Mouse (Mus musculus) kidney, postnatal 0 days (tissue): Measurements from ENCODE around the gene Trim7. TPM values are rescaled to one million over a fixed set of nuclear protein-coding genes. Genes with fewer than 3 reads are reported as not detected.
"Not testable (repeated sequence)": the region's sequence is repeated elsewhere in the genome, so short reads cannot be mapped to it uniquely, and the experiment has no call there.

Experiments
- ATAC-seq: fragments of 200-750 bp; cut with Nextera tagmentation; replicated peaks from 2 replicates; pipeline ENCODE4 v1.8.0; 2017; ENCODE audit warnings: low read depth, moderate number of reproducible peaks, moderate TSS enrichment, moderate library complexity; ENCODE audit not compliant: low FRiP score
- DNase-seq: peaks from one replicate; pipeline ENCODE4 v3.0.0-alpha.2; 2016; ENCODE audit warnings: low spot score
- H3K27ac ChIP-seq: fragments of 300-500 bp; sonication (generic); 2 replicates; pipeline ENCODE4 v1.5.1; 2014; ENCODE audit warnings: mild to moderate bottlenecking
- H3K27me3 ChIP-seq: fragments of 300-500 bp; sonication (generic); 2 replicates; pipeline ENCODE4 v1.6.1; 2014; ENCODE audit warnings: low read length, mixed read lengths; ENCODE audit not compliant: insufficient read depth
- H3K36me3 ChIP-seq: fragments of 300-500 bp; sonication (generic); 2 replicates; pipeline ENCODE4 v1.6.1; 2014; ENCODE audit warnings: low read length, mixed read lengths; ENCODE audit not compliant: insufficient read depth
- H3K4me1 ChIP-seq: fragments of 300-500 bp; sonication (generic); replicated peaks from 2 replicates; pipeline ENCODE4 v1.6.1; 2014; ENCODE audit warnings: antibody characterized with exemption, low read length, mixed read lengths; ENCODE audit not compliant: insufficient read depth
- H3K4me2 ChIP-seq: fragments of 300-500 bp; sonication (generic); 2 replicates; pipeline ENCODE4 v1.6.1; 2014; ENCODE audit warnings: mild to moderate bottlenecking, low read length, moderate library complexity, mixed read lengths
- H3K4me3 ChIP-seq: fragments of 300-500 bp; sonication (generic); replicated peaks from 2 replicates; pipeline ENCODE4 v1.5.1; 2014; ENCODE audit warnings: low read depth, low read length
- H3K9ac ChIP-seq: fragments of 300-500 bp; sonication (generic); 2 replicates; pipeline ENCODE4 v1.6.1; 2014; ENCODE audit warnings: low read depth, low read length
- H3K9me3 ChIP-seq: fragments of 300-500 bp; sonication (generic); replicated peaks from 2 replicates; pipeline ENCODE4 v1.6.1; 2016; ENCODE audit warnings: low read length, inconsistent platforms, mixed read lengths
- CTCF ChIP-seq: IDR thresholded peaks from 2 replicates; pipeline ENCODE4 v1.5.1; 2016; ENCODE audit warnings: antibody characterized with exemption, low read depth, mild to moderate bottlenecking, moderate library complexity
- WGBS: fragments of 180-500 bp; shearing (Covaris S2); extraction: QIAGEN DNeasy Blood & Tissue Kit; methylation state at CpG from one replicate; pipeline ENCODE4 v1.1.7; 2014; 5-methylcytosine and 5-hydroxymethylcytosine counted together
- polyA plus RNA-seq: library from polyadenylated mRNA; unstranded; fragments of >200 nt; fragmentation: Nextera tagmentation; extraction: Ambion mirVana; gene quantifications from 2 replicates; pipeline ENCODE4 v1.2.1, GENCODE M21; 2015

Gene Trim7
- 10.2 and 10.5 TPM in 2 replicates for polyA plus RNA-seq

- peak; percentile 7; the same call in 1 of the 2 replicates for TF ChIP-seq CTCF
- under 1% methylated on average over 44 of the region's 92 CpGs for WGBS
- H3K4me1 ChIP-seq, H3K9me3 ChIP-seq, H3K27me3 ChIP-seq, H3K36me3 ChIP-seq, DNase-seq: not testable (repeated sequence)
- peak within 1 kb of the TSS; percentile 82 for H3K27ac ChIP-seq
- H3K4me2 ChIP-seq, result peak within 1 kb of the TSS; percentile 70
- H3K9ac ChIP-seq, result peak within 1 kb of the TSS; percentile 40; the same call in 1 of the 2 replicates
- H3K4me3 ChIP-seq, result peak within 1 kb of the TSS; percentile 44
- peak; percentile 87 for ATAC-seq
Measured at GRCm38 (mm10) chr11:48825979-48826751, at the start of gene Trim7, which contains the start of gene Gm12184. Gene Trim7 (plus strand): TSS chr11:48826140. Gene Gm12184 (minus strand): TSS chr11:48826655.

- Histone ChIP-seq H3K36me3 (no peaks in the 10 kb centered on the region), H3K4me1 (no peaks in the 10 kb centered on the region), H3K9ac (no peak overlapping the region), H3K4me2 (no peak overlapping the region), H3K27ac (no peak overlapping the region), H3K9me3 (no peaks in the 10 kb centered on the region), H3K4me3 (no peak overlapping the region), H3K27me3 (no peaks in the 10 kb centered on the region)
- 51% methylated on average over 9 of the region's 9 CpGs for WGBS
- no peak for ATAC-seq
- no peak for DNase-seq
- peak; percentile 43; the same call in 1 of the 2 replicates for TF ChIP-seq CTCF
Measured at GRCm38 (mm10) chr11:48776664-48777063, 49.3 kb upstream of the Trim7 start.

- H3K4me1 ChIP-seq, result no peaks in the 10 kb centered on the region
- no peaks in the 10 kb centered on the region for H3K9me3 ChIP-seq
- no peak for TF ChIP-seq CTCF
- no peak overlapping the region for H3K27ac ChIP-seq
- no peak for ATAC-seq
- H3K4me2 ChIP-seq, result no peak overlapping the region
- no peaks in the 10 kb centered on the region for H3K27me3 ChIP-seq
- no peak overlapping the region for H3K4me3 ChIP-seq
- WGBS, result 86% methylated on average over 9 of the region's 9 CpGs
- H3K9ac ChIP-seq, result no peak overlapping the region
- H3K36me3 ChIP-seq, result no peaks in the 10 kb centered on the region
- no peak for DNase-seq
Measured at GRCm38 (mm10) chr11:48777303-48777702, 48.6 kb upstream of the Trim7 start.

- no peak overlapping the region for H3K9ac ChIP-seq
- no peak overlapping the region for H3K4me3 ChIP-seq
- no peak overlapping the region for H3K27ac ChIP-seq
- no peak overlapping the region for H3K4me2 ChIP-seq
- H3K9me3 ChIP-seq, result no peaks in the 10 kb centered on the region
- no peaks in the 10 kb centered on the region for H3K4me1 ChIP-seq
- ATAC-seq, result no peak
- no peaks in the 10 kb centered on the region for H3K27me3 ChIP-seq
- peak; percentile 63 for TF ChIP-seq CTCF
- peak; percentile 56 for DNase-seq
- no peaks in the 10 kb centered on the region for H3K36me3 ChIP-seq
- WGBS, result 36% methylated on average over 7 of the region's 7 CpGs
Measured at GRCm38 (mm10) chr11:48779450-48779849, 46.5 kb upstream of the Trim7 start.

- Histone ChIP-seq H3K36me3 (no peaks in the 10 kb centered on the region), H3K27me3 (no peaks in the 10 kb centered on the region), H3K9ac (no peak overlapping the region), H3K9me3 (no peaks in the 10 kb centered on the region), H3K27ac (no peak overlapping the region), H3K4me2 (no peak overlapping the region), H3K4me3 (no peak overlapping the region), H3K4me1 (no peaks in the 10 kb centered on the region)
- TF ChIP-seq CTCF, result peak; percentile 5; the same call in 1 of the 2 replicates
- 81% methylated on average over 4 of the region's 4 CpGs for WGBS
- no peak for ATAC-seq
- no peak for DNase-seq
Measured at GRCm38 (mm10) chr11:48782243-48782642, 43.7 kb upstream of the Trim7 start.

GRCm38 (mm10) chr11:48787455-48788211 is 38.3 kb upstream of the Trim7 start:
- Histone ChIP-seq H3K36me3 (no peaks in the 10 kb centered on the region), H3K27ac (no peak overlapping the region), H3K4me1 (no peaks in the 10 kb centered on the region; the same call in 1 of the 2 replicates), H3K4me3 (peak overlapping the region; percentile 27; the same call in 1 of the 2 replicates), H3K4me2 (peak overlapping the region; percentile 55), H3K9ac (no peak overlapping the region), H3K27me3 (no peaks in the 10 kb centered on the region), H3K9me3 (no peaks in the 10 kb centered on the region)
- ATAC-seq, result 0 out of 2 replicates have a peak, but pooled peaks have one; percentile 50
- WGBS, result 43% methylated on average over 10 of the region's 10 CpGs
- peak; percentile 80 for DNase-seq
- TF ChIP-seq CTCF, result no peak
